Mouse (Mus musculus) spleen, adult 2 months (tissue): ENCODE data around the gene Slc37a3.

Experiments
- CTCF ChIP-seq: fragments of 200-500 bp; IDR thresholded peaks from 2 replicates; pipeline ENCODE4 v1.5.1; 2011; ENCODE audit warnings: mild to moderate bottlenecking, inconsistent platforms; ENCODE audit not compliant: insufficient read depth, insufficient read length, insufficient replicate concordance; ENCODE audit errors: extremely low read depth
- POLR2A ChIP-seq: fragments of 200-500 bp; IDR thresholded peaks from 2 replicates; pipeline ENCODE4 v1.6.1; 2011; ENCODE audit warnings: low read depth, low read length, inconsistent platforms

GRCm38 (mm10) chr6:39311786-39312185, 65.7 kb downstream of the Slc37a3 start:
- TF ChIP-seq CTCF (no peak), POLR2A (no peak)
